Mouse (Mus musculus): ENCODE results near the gene Tmem184b.

Gene Tmem184b

DNA sequence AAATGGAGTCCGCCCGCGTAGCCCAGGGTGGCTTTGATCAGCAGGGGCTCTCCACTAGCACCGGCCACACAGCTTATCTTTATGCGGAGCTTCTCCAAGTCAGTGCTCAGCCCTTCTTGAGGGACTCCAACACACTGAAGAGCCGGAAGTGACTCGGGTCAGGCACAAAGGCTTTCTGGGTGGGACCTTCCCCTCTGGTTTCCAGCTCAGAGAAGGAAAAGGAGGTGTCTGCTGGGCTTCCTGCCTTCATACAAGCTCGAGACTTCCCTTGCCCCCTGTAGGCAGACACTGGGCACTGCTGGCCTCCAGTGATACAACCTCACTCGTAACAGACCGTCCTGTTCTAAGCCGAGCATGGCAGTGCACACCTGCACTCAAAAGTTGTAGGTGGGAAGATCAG, 6.6 kb downstream of the Tmem184b start:
- DNase-seq, result peak; percentile 73 to 84

DNA sequence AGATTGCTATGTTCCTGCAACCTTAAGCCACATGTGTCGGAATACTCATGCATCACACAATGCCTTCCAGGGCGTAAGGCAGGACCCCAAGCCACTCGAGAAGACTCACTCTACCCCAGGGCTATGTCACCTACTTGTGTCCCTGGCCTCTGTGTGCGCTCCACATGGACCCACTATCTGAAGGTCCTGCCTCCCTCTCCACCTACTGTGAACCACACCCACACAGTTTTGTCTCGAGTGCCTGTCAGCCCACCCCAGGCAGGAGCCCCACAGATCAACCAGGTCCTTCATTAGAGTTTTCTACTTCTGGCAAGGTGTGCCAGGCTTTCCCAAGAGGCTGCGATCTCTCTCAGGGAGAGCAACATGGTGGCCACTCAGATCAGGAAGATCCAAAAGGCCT, 8.1 kb downstream of the Tmem184b start:
- DNase-seq, result no peak

DNA sequence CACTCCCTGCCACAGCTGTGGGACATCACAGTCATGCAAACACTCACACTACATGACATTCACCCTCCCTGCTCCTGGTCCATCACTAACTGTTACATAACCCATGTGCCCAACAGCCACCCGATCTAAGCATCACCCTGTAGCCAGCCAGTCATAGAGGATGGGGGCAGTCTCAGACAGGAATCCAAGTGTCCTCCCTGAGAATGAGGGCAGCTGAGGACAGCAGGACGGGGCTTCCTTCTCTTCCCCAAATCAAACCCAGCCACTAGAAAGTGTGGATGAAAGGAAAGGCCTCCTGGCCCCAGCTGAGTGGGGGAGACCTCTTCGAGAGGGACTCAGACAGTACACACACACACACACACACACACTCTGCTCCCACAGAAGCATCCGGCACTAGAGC, 8.5 kb downstream of the Tmem184b start:
- no peak for DNase-seq

DNA sequence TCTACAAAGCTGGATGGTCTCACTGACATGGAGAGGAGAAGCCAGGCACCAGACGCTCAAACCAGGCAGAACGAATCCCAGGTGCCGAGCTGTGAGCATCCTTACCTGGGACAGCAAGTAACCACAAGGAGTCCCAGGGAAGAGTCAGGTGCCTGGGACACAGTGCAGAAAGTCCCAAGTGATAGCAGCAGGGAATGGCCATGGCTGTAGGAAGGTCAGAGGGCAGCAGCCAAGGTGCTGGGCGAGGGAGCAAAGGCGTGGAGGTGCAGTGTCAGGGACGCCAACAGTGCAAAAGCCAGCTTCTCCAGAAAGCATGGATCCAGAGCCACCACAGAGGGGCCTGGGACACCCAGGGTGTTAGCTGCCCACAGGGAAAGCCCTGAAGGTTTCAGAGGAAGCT, 10.3 kb downstream of the Tmem184b start:
- no peak for DNase-seq

DNA sequence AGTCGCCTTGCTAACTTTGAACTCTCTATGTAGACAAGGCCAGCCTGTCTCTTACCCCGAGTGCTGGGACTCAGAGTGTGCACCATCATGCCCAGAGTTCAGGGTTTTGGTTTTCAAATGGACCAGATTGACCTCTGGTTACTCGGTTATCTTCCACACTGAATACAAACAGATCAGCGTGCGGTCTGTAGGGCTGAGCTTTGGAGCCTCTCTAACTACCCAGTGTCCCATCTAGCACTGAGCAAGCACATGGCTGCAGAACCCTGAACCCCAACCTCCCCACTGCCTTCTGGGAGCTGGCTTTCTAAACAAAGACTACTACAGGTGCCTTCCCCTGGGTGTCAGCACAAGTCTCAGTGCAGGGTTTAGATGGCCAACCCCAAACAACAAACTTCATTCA, 10.8 kb downstream of the Tmem184b start:
- DNase-seq, result no peak

DNA sequence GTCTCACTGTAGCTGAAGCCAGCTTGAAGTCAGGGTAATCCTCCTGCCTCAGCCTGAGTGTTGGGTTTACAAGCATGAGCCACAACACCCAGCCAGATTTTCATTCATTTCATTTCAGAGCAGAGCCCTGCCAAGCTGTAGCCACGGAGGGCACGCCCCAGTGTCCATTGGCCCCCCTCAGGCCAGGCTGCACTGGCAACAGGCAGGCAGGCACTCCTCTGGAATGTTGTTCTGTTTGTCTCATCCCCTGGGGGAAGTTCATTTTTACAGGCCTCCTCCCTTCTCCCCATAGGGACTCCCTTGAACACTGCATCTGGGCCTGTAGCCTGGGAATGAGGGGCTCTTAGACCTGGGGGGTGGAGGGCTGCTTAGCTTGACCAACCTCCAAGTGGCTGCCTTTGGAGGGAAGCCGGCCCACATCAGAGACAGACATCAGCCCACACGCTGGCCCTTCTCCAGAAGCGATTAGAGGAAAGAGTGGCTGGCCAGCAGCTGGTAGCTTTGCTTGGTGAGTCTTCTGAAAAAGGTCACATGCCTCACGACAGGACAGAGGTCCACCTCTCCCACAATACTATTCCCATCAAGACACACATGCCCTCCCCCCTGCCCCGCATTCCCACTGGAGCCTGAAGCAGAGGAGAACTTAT, 11.8 kb downstream of the Tmem184b start:
- DNase-seq, result peak; percentile 79 to 81

DNA sequence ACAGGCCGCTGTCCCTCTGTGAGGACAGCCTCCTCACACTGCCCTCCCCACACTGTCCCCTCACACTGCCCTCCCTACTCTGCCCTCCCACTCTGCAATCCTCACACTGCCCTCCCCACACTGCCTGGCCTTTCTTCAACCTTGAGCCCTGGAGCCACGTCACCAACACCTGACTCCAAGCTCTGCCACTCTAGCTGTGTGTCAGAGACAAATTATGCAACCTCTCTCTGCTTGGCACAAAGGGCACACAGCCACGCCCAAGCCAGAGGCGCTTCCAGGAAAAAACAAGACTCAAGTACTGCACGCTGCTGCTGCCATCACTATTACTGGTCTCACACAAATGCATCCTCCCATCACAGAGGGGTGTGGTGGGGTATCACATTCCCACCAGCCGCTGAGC, 12.9 kb downstream of the Tmem184b start:
- DNase-seq, result peak; percentile 75 to 84

DNA sequence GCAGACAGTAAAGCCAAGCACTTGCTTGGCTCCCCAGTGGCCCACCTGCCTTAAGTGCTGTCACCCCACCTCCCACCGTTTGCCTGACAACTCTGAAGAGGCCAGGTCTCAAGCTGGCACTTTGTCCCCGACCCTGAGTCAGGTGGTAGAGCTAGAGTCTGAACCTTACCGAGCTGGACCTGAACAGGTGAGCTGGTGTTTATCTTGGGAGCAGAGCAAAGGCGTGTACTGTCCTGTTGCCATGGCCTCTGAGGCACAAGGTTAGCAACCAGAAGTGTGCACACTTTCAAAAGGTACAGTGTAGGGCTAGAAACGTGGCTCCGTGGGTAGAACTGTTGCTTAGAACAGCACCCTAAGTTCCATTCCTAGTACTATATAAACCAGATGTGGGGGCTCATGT, 15.2 kb downstream of the Tmem184b start:
- no peak for DNase-seq

DNA sequence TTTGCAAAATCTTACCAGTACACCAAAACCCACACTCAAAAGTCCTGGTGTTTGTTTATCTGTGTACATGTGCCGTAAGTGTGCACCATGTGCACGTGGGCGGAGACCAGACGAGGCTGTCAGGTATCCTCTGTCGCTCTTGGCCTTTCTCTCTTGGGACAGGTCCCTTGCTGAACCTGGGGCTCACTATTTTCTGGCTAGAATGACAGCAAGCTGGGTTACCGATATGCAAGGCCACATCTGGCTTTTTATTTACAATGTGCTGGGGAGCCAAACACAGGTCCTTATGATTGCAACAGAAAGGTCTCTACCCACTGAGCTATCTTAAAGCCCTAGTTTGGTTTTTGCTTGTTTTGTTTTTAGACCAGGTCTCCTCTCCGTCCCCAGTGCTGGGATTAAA, 15.8 kb downstream of the Tmem184b start:
- no peak for DNase-seq

DNA sequence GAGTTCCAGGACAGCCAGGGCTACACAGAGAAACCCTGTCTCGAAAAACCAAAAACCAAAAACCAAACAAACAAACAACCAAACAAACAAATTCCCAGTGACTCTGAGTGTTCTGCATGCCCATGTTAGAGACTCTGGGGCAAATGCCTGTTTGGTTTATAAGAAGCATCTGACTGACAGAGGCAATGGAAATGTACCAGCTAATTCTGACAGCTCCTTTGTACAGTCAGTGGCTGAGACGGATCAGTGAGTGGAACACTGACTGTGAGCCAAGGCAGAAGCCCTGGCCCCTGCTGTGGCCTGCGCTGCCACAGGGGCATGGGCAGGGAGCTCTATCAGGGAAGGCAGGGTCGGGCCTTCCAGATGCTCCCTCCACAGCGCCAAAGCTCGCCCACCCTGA, 16.3 kb downstream of the Tmem184b start:
- no peak for DNase-seq

DNA sequence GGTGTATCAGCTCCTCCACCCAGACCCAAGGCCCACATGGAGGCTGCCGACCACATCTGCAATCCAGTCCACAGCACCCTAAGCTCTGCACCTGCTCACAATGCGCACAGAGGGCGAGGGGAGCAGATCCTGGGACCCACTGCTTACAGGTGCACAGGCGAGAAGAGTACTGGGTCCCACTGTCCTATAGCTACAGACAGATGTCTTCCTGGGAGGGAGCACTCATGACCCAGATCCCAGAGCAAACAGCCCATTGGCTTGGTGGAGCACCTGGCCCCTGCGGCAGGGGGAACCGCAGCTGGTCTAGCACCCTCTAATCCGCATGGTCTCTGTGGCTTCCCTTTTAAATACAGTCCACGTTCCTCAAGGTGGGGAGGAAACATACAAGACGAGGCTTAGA, 21.7 kb downstream of the Tmem184b start:
- DNase-seq, result no peak

DNA sequence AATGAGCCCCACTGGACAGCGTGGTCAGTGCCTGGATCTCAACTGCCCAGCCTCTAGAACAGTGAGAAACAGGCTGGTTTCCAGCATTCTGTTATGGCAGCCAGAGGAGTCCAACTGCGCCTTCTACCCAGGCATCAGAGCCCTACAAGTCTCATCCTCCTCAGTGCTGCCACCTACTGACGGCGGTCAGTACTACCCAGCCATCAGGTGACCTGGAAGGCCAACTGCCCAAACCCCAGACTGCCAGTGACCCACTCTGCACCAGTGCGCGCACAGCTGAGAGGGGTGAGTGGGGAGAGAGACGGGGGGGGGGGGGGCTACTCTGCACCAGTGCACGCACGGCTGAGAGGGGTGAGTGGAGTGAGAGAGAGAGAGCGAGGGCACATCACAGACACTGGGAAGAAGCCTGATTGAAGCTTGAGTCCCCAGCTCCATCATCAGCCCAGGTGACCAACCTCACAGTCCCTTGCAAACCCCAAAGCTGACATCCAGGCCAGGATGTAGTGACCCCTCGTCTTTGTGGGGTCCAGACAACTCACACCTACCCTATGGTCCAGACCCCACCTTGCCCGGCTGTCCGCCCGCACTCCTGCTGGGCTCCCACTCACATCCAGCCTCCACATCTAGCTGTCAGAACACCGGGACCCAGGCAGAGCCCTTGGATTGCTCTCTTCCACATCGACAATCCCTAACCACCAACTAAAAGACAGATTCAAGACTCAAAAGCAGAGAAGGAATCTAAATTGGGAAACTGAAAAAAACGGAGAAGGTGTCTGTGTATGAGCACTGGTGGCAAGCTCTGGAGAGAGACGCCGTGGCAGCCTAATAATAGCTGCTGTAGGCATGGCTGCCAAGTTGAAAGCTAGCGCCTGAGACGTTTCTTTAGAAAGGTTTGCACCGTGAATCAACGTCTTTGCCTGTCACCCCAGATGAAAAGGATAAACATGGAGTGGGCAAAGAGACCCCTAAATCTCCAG, 22.6 kb downstream of the Tmem184b start:
- peak; percentile 71 to 91 for DNase-seq

DNA sequence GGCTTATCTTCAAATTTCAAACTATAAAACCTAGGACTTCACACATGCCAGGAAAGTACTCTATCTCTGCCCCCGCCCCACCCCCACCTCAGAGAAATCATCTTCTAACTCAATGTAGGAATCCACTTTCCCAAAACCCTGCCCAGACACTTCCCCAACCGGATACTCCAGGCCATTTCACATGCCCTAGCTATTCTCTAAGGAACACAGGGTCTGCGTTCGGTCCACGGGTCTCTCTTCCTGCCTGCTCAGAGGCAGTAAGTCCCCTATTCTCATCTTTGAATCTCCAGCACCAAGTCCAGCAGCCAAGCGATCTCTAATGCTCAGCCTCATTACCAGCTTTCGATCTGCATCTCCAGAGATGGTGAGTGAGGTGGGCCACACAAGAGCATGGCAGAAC, 23.7 kb downstream of the Tmem184b start:
- DNase-seq, result no peak

DNA sequence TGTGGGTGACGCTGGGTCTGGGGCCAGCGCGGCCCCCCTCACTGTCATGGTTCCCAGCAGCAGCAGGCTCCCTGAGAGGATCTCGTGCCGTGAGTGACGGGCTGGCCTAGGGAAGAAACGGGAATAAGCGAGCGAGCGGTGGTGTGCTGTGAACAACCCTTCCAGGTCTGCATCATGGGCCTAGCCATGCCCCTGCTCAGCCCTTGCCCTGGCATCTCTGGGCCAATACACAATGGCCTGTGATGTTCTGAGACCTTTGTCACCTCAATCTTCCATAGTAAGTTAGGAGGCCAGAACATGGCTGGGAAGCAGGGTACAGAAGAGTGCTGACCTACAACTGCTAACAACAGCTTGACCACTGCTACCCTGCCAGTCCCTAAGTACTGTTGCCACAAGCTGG, 24.8 kb downstream of the Tmem184b start:
- DNase-seq, result no peak

DNA sequence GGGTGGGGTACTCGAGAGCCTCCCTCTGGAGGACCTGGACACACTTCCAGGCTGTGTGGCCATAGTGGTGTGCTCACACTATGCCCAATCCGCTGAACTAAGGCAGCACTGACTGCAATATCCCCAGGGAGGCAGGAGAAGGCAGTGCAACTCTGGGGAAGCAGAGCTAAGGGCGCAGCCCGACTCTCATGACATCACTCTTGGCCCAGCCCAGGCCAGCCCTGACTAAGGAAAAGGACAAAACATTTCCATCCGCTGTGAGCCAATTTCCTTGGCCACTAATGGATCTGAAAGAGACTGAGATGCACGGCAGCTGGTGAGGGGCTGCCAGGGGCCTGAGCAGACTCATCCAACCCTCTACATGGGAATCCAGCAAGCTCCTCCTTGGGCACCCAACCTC, 25.7 kb downstream of the Tmem184b start:
- DNase-seq, result peak; percentile 72 to 73

DNA sequence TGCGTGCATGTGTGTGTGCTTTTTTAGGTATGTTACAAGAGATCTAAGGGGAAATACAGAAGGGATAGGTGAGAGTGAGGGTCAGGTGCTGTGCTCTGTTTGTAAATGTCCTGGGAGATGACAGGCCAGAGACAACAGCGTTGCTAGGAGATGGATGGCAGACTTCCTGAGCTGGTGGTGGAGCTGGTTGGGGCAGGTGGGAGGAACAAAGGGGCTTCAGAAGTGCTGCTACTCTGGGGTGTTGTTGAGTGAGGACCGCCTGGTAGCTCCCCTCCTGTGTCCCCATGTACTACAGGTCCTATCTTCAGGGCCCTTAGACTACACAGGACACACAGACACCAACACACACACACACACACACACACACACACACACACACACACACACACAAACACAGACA, 28.6 kb downstream of the Tmem184b start:
- DNase-seq, result no peak

DNA sequence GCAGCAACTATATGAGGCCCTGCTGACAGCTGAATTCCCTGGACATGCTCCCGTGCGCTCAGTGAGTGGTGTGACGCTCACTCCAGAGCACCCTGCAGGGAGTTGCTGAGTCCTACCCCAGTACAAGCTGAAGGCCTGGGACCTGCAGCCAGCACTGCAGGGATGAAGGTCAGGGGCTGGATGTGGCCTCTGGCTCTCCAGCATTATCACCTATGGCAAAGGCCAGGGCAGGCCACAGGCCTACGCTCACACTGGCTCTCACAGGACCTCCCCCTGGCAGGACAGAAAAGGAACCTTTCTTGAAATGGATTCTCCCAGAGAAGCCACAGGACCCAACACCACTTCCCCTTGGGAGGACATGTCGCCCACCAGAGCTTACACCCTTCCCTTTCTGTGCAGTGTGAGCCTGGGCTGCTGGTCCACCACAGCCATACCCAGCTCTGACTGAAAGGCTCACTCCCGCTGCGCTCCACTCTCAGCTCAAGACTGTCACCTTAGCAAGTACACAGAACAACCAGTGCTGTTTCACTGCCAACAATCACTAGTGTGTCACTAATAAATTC, 33.0 kb downstream of the Tmem184b start:
- no peak for DNase-seq

DNA sequence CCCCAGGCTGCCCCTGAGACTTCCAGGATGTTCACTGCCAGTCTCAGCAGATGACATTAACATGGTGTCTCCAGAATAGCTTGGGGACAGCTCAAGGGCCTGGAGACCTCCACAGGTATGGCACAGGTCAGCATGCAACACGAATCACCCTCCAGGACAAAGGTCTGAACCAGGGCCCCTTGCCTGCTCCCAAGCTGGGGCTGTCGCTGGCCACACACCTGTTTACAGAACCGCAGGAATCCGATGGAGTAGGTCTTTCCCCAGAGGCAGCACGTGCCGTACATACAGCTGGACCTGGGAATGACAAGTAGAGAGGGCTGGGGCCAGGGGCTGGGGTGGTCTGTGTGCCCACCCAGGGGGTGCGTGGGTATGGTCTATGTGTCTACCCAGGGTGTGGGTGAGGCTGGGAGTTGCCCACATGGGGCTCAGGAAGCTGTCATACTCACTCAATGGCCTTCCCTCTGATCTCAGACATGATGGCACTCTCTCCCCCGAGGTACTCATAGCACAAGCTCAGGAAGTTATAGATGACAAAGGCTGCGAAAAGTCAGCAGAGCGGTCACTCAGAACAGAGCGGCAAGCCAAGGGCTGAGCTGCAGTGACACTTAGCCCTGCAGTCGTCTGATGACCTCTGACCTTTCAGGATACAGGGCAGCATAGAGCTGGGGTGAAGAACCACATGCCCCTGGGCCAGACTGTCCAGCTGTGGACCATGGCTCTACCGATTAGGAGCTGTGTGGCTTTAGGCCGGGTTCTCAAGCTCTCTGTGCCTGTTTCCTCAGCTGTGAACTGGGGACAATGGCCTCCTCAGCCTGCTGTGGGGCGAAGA, 33.7 kb downstream of the Tmem184b start:
- DNase-seq, result no peak

DNA sequence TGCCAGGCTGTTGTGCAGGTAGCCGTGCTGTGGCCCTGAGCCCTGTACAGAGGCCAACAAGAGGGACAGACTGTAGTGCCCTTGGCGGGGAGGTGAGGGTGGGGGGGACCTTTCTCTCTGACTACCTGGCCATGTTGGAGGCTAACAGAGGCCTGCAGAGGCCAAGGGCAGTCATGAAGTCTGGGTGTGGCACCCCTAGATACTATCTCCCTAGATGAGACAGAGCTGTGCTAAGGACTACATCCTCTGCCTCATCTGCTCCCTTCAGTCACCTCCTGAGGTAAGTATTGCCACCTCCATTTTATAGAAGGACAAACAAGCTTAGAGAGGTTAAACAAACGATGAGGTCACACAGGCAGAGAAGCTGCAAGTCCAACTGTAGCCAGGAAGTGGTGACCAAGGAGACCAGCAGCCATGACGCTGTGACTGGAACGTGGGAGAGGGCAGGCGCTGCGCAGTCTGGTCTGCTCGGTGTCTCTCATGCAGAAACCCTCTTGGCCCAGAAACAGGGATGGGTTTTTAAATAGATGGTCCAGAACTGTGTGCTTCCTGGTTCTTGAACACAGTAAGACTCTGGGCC, 34.4 kb downstream of the Tmem184b start:
- peak in 1 of 2 experiments; percentile 33 for DNase-seq

DNA sequence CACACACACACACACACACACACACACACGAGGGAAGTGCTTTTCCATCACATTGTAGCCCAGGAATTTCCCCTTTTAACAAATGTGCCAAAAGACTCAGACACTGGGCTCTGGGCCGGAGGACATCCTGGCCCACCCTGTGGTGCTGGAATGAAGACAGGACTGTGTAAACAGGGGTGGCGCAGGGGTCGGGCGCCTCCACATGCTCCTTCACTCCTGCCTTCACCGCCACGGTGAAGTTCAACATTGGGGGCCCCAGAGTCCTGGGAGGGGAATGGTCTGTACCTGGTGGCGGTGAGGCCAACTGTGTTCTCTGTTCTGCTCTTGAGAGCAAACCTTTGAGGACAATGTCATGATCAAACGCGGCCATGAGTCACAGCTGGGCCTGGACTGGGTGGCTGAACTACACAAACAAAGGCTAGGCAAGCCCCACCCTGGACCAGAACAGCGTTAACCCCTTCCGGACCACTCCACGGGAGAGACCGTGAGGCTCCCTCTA, 35.0 kb downstream of the Tmem184b start:
- peak; percentile 64 to 66 for DNase-seq

DNA sequence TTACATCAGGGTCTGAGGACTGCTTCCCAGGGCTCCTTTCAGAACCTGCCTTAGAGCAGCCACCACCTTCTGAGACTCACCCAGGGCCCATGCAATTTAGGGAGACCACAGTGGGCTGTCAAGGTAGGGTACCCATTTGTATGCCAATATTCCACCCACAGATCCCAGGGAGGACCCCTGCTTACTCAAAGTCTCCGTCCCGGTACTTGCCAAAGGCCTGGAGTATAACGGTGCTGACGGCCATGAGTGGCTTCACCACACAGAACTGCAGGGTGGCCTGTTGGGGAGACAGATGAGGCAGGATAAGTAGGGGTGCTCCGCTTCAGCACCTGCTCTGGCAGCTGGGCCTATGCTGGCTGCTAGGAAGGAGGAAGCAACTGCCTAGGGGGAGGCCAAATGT, 37.0 kb downstream of the Tmem184b start:
- DNase-seq, result no peak

DNA sequence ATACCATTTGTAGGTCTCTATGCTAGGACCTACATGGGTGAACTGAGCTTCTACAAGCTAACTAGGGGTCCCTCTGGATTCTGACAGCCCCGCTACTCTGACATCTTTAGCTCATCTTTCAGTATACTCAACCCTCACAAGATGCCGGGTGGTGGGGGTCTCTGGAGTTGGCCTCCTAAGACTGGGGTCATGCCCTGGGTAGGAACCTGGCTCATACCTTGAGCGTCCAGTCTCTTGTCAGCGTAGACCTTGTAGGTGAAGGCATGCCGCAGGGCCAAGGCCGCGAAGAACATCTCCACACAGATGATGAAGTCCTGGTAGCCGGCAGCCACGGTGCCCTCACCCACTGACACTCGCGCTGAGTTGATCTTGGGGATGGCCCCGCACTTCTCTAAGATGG, 38.3 kb downstream of the Tmem184b start:
- no peak for DNase-seq
